Mouse (Mus musculus): ENCODE data around the gene Apba3. TPM values are rescaled to one million over a fixed set of nuclear protein-coding genes. Genes with fewer than 3 reads are reported as not detected.

Gene Apba3
- polyA plus RNA-seq, 1 experiment from 2014 or later = 45.3 TPM

DNA sequence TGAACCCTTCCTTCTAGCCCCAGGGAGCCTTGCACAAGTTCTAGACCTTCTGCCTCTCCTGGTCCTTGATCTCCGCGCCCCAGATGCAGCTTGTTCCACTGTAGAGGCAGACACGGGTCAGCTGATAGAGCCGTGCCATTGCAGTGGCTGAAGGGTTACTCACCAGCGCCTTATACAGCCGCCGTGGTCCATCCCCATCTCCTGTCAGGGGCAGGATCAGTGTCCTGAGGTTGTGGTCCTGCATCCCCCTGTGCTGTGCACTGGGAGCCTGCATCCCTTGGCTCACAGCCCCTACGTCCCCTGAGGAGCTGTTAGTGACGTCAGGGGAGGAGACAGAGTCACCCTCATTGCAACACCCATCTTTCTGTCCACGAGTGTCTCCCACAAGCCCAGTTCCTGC lies 36.5 kb downstream of the Apba3 start:
- ATAC-seq (ENCODE audit: insufficient number of reproducible peaks, low FRiP score, low TSS enrichment, low read depth) = no peak
- DNase-seq (ENCODE audit: low spot score) = no peak
- Histone ChIP-seq H3K4me1 (ENCODE audit: control insufficient read depth, insufficient read depth, low read length) (no peaks in the 10 kb centered on the region), H3K27ac (replicated peaks; ENCODE audit: low read depth, low read length) (no peak overlapping the region), H3K36me3 (ENCODE audit: control insufficient read depth, insufficient read depth, low read length) (peaks cover 18% of the 10 kb centered on the region), H3K9ac (ENCODE audit: low read length) (0 out of 2 replicates have a peak overlapping the region, but pooled peaks have one; percentile 12), H3K4me3 (ENCODE audit: low read depth, low read length) (no peak overlapping the region), H3K9me3 (ENCODE audit: control insufficient read depth, low read length) (0 out of 2 replicates have a peak, but pooled peaks cover 2% of the 10 kb centered on the region), H3K4me2 (ENCODE audit: low read depth, severe bottlenecking) (0 out of 2 replicates have a peak overlapping the region, but pooled peaks have one; percentile 8), H3K27me3 (ENCODE audit: control insufficient read depth, insufficient read depth, low read length) (no peaks in the 10 kb centered on the region)
- WGBS = 71% methylated on average over 10 of the region's 10 CpGs

GRCm38 (mm10) chr10:81303761-81304160 lies 37.0 kb downstream of the Apba3 start:
- Histone ChIP-seq H3K9ac (ENCODE audit: low read length) (0 out of 2 replicates have a peak overlapping the region, but pooled peaks have one; percentile 12), H3K27me3 (ENCODE audit: control insufficient read depth, insufficient read depth, low read length) (no peaks in the 10 kb centered on the region), H3K4me1 (ENCODE audit: control insufficient read depth, insufficient read depth, low read length) (no peaks in the 10 kb centered on the region), H3K4me2 (ENCODE audit: low read depth, severe bottlenecking) (no peak overlapping the region), H3K27ac (replicated peaks; ENCODE audit: low read depth, low read length) (no peak overlapping the region), H3K36me3 (ENCODE audit: control insufficient read depth, insufficient read depth, low read length) (peaks cover 19% of the 10 kb centered on the region), H3K4me3 (ENCODE audit: low read depth, low read length) (no peak overlapping the region), H3K9me3 (ENCODE audit: control insufficient read depth, low read length) (0 out of 2 replicates have a peak, but pooled peaks cover 2% of the 10 kb centered on the region)
- 80% methylated on average over 7 of the region's 7 CpGs for WGBS
- DNase-seq (ENCODE audit: low spot score) = no peak
- no peak for ATAC-seq (ENCODE audit: insufficient number of reproducible peaks, low FRiP score, low TSS enrichment, low read depth)

GRCm38 (mm10) chr10:81304597-81305238 lies 38.0 kb downstream of the Apba3 start:
- no peak overlapping the region for H3K4me3 ChIP-seq (ENCODE audit: low read depth, low read length)
- 36% methylated on average over 7 of the region's 9 CpGs for WGBS
- DNase-seq (ENCODE audit: low spot score) (peak; percentile 69), ATAC-seq (ENCODE audit: insufficient number of reproducible peaks, low FRiP score, low TSS enrichment, low read depth) (no peak)
- H3K36me3 ChIP-seq (ENCODE audit: control insufficient read depth, insufficient read depth, low read length) = peaks cover 28% of the 10 kb centered on the region
- no peak overlapping the region for H3K27ac ChIP-seq (replicated peaks; ENCODE audit: low read depth, low read length)
- H3K4me1 ChIP-seq (ENCODE audit: control insufficient read depth, insufficient read depth, low read length) = no peaks in the 10 kb centered on the region
- no peak overlapping the region for H3K9ac ChIP-seq (ENCODE audit: low read length)
- no peaks in the 10 kb centered on the region for H3K27me3 ChIP-seq (ENCODE audit: control insufficient read depth, insufficient read depth, low read length)
- no peak overlapping the region for H3K4me2 ChIP-seq (ENCODE audit: low read depth, severe bottlenecking)
- H3K9me3 ChIP-seq (ENCODE audit: control insufficient read depth, low read length) = 0 out of 2 replicates have a peak, but pooled peaks cover 2% of the 10 kb centered on the region

DNA sequence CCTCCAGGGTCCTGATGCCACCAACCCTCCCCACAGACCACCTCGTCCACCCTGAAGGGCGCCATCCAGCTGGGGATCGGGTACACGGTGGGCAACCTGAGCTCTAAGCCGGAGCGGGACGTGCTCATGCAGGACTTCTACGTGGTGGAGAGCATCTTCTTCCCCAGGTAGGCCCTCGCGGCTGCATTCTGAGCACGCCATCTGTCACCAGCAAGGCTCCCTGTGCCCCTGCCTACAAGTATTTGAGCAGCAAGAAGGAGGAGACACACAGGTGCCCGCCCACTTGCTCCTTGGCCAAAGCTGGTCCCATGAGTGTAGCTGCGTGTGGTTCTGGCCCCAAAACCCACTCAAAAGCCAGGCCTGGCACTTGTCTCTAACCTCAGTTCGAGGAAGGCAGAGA lies 38.9 kb downstream of the Apba3 start:
- no peak overlapping the region for H3K4me2 ChIP-seq (ENCODE audit: low read depth, severe bottlenecking)
- ATAC-seq (ENCODE audit: insufficient number of reproducible peaks, low FRiP score, low TSS enrichment, low read depth) = no peak
- 94% methylated on average over 14 of the region's 14 CpGs for WGBS

DNA sequence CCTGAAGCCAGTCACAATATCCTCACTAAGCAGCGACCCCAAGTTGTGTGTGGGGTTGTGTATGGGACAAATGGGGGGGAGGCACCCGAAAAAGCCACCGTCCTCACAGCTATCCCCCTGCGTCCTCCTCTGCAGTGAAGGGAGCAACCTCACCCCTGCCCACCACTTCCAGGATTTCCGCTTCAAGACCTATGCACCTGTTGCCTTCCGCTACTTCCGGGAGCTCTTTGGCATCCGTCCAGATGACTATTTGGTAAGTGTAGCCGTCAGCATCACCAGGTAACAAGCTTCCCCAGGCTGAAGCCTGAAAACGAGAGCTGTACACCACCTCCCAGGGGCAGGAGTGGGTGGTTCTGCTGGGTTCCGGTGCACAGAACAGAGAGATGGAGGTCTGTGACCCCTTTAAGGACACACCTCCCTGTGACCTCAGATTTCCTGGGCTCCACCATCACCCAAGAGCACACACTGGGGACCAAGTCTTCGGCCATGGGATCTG lies 39.5 kb downstream of the Apba3 start:
- H3K27ac ChIP-seq (replicated peaks; ENCODE audit: low read depth, low read length) = no peak overlapping the region
- DNase-seq (ENCODE audit: low spot score) (no peak), ATAC-seq (ENCODE audit: insufficient number of reproducible peaks, low FRiP score, low TSS enrichment, low read depth) (no peak)
- H3K9me3 ChIP-seq (ENCODE audit: control insufficient read depth, low read length) = 0 out of 2 replicates have a peak, but pooled peaks cover 2% of the 10 kb centered on the region
- no peak overlapping the region for H3K4me3 ChIP-seq (ENCODE audit: low read depth, low read length)
- H3K4me2 ChIP-seq (ENCODE audit: low read depth, severe bottlenecking) = no peak overlapping the region
- no peaks in the 10 kb centered on the region for H3K4me1 ChIP-seq (ENCODE audit: control insufficient read depth, insufficient read depth, low read length)
- 95% methylated on average over 12 of the region's 12 CpGs for WGBS
- H3K27me3 ChIP-seq (ENCODE audit: control insufficient read depth, insufficient read depth, low read length) = no peaks in the 10 kb centered on the region
- no peak overlapping the region for H3K9ac ChIP-seq (ENCODE audit: low read length)
- H3K36me3 ChIP-seq (ENCODE audit: control insufficient read depth, insufficient read depth, low read length) = peaks cover 38% of the 10 kb centered on the region

More for the DNA sequence above, 38.9 kb downstream of the Apba3 start:
- H3K4me1 ChIP-seq (ENCODE audit: control insufficient read depth, insufficient read depth, low read length) = no peaks in the 10 kb centered on the region
- no peak for DNase-seq (ENCODE audit: low spot score)
- no peak overlapping the region for H3K27ac ChIP-seq (replicated peaks; ENCODE audit: low read depth, low read length)
- H3K4me3 ChIP-seq (ENCODE audit: low read depth, low read length) = no peak overlapping the region
- H3K27me3 ChIP-seq (ENCODE audit: control insufficient read depth, insufficient read depth, low read length) = no peaks in the 10 kb centered on the region
- 0 out of 2 replicates have a peak, but pooled peaks cover 2% of the 10 kb centered on the region for H3K9me3 ChIP-seq (ENCODE audit: control insufficient read depth, low read length)
- H3K9ac ChIP-seq (ENCODE audit: low read length) = no peak overlapping the region
- peaks cover 33% of the 10 kb centered on the region for H3K36me3 ChIP-seq (ENCODE audit: control insufficient read depth, insufficient read depth, low read length)

DNA sequence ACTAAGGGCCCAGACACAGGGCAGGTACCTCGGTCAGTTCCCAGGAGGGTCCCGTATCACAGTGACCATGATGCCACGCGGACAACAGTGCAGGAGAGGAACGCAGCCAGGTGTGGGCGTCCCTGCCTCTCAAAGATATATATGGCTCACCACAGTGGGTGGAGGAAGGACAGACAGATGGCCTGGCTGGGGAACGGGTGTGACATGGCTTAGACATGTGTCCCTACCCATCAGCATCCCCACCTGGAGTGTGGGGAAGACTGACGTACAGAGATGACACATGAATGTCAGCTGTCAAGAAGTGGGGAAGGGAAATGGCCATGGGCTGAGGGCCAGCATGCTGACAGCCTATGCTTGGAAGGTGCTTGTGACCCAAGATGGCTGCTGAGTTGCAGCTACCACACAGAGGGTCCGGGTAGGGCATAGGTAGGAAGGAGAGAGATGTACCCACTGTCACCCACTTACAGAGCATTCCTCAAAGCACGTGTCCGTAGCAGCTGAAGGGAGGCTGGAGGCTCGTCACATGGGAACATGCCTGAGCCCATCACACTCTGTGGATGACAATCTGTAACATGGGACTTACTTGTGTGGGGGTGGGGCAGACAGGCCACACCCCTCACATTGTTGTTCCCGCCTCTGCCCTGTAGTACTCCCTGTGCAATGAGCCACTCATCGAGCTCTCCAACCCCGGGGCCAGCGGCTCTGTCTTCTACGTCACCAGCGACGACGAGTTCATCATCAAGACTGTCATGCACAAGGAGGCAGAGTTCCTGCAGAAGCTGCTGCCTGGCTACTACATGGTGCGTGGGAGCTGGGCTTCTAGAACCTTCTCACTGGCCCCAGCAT lies 40.3 kb downstream of the Apba3 start:
- Histone ChIP-seq H3K4me2 (ENCODE audit: low read depth, severe bottlenecking) (no peak overlapping the region), H3K27me3 (ENCODE audit: control insufficient read depth, insufficient read depth, low read length) (no peaks in the 10 kb centered on the region), H3K4me3 (ENCODE audit: low read depth, low read length) (no peak overlapping the region), H3K27ac (replicated peaks; ENCODE audit: low read depth, low read length) (no peak overlapping the region), H3K4me1 (ENCODE audit: control insufficient read depth, insufficient read depth, low read length) (no peaks in the 10 kb centered on the region), H3K9me3 (ENCODE audit: control insufficient read depth, low read length) (0 out of 2 replicates have a peak, but pooled peaks cover 2% of the 10 kb centered on the region), H3K9ac (ENCODE audit: low read length) (no peak overlapping the region), H3K36me3 (ENCODE audit: control insufficient read depth, insufficient read depth, low read length) (peaks cover 46% of the 10 kb centered on the region)
- ATAC-seq (ENCODE audit: insufficient number of reproducible peaks, low FRiP score, low TSS enrichment, low read depth) (no peak), DNase-seq (ENCODE audit: low spot score) (no peak)
- 95% methylated on average over 21 of the region's 21 CpGs for WGBS

- Histone ChIP-seq H3K27me3 (ENCODE audit: control insufficient read depth, insufficient read depth, low read length) (no peaks in the 10 kb centered on the region), H3K9ac (ENCODE audit: low read length) (no peak overlapping the region), H3K4me1 (ENCODE audit: control insufficient read depth, insufficient read depth, low read length) (no peaks in the 10 kb centered on the region), H3K9me3 (ENCODE audit: control insufficient read depth, low read length) (0 out of 2 replicates have a peak, but pooled peaks cover 2% of the 10 kb centered on the region), H3K27ac (replicated peaks; ENCODE audit: low read depth, low read length) (no peak overlapping the region), H3K4me2 (ENCODE audit: low read depth, severe bottlenecking) (no peak overlapping the region), H3K36me3 (ENCODE audit: control insufficient read depth, insufficient read depth, low read length) (peaks cover 50% of the 10 kb centered on the region), H3K4me3 (ENCODE audit: low read depth, low read length) (no peak overlapping the region)
- DNase-seq (ENCODE audit: low spot score) = no peak
- WGBS = 86% methylated on average over 5 of the region's 5 CpGs
- ATAC-seq (ENCODE audit: insufficient number of reproducible peaks, low FRiP score, low TSS enrichment, low read depth) = no peak
These were observed 42.8 kb downstream of the Apba3 start for GRCm38 (mm10) chr10:81309571-81309970.

DNA sequence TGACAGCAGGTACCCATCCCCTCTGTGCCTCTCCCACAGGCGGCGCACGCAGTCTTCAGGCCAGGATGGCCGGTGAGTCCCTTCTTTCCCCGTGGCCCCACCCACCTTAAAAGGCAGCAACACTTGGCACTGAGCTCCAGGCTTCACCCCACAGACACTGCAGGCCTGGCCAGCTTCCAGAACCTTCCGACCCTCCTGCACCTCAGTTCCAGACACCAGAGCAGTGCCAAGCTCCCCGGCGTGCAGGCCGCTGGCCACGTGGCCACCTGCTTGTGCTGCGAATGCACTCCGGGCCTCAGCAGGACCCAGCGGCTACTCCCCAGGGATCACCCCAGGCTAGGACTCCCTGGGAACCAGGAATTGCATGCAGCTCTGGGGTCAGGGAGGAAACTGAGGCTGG lies 46.8 kb downstream of the Apba3 start:
- 96% methylated on average over 13 of the region's 13 CpGs for WGBS
- no peak for DNase-seq (ENCODE audit: low spot score)
- no peak overlapping the region for H3K9ac ChIP-seq (ENCODE audit: low read length)
- no peaks in the 10 kb centered on the region for H3K27me3 ChIP-seq (ENCODE audit: control insufficient read depth, insufficient read depth, low read length)
- no peak overlapping the region for H3K4me2 ChIP-seq (ENCODE audit: low read depth, severe bottlenecking)
- H3K27ac ChIP-seq (replicated peaks; ENCODE audit: low read depth, low read length) = no peak overlapping the region
- ATAC-seq (ENCODE audit: insufficient number of reproducible peaks, low FRiP score, low TSS enrichment, low read depth) = no peak
- no peak overlapping the region for H3K4me3 ChIP-seq (ENCODE audit: low read depth, low read length)
- H3K9me3 ChIP-seq (ENCODE audit: control insufficient read depth, low read length) = no peaks in the 10 kb centered on the region
- peaks cover 14% of the 10 kb centered on the region for H3K4me1 ChIP-seq (ENCODE audit: control insufficient read depth, insufficient read depth, low read length)
- peaks cover 41% of the 10 kb centered on the region for H3K36me3 ChIP-seq (ENCODE audit: control insufficient read depth, insufficient read depth, low read length)

Data from limb, embryonic 11.5 days (tissue).